Mouse (Mus musculus) spleen, adult 18-20 months (tissue): Measurements from ENCODE around the gene Hsd17b12.

Source experiments
- DNase-seq, 2 experiments: peaks; one replicate each; pipeline ENCODE4 v3.0.0; 2022; ENCODE audit warnings: mixed read lengths in 2 of 2

Gene Hsd17b12

GRCm38 (mm10) chr2:94001918-94002317 lies 155.8 kb downstream of the Hsd17b12 start:
- no peak for DNase-seq

GRCm38 (mm10) chr2:94001411-94001810 lies 156.4 kb downstream of the Hsd17b12 start:
- DNase-seq = no peak

GRCm38 (mm10) chr2:93996254-93996653 lies 161.5 kb downstream of the Hsd17b12 start, which contains the start of gene Gm27027:
Gm27027 (minus strand) TSS chr2:93996354.
- DNase-seq = no peak

- no peak for DNase-seq
These were observed 165.0 kb downstream of the Hsd17b12 start for GRCm38 (mm10) chr2:93992810-93993209.

GRCm38 (mm10) chr2:93992259-93992658 lies 165.5 kb downstream of the Hsd17b12 start:
- DNase-seq = no peak

- no peak for DNase-seq
These were observed 166.4 kb downstream of the Hsd17b12 start for GRCm38 (mm10) chr2:93991336-93991735.

GRCm38 (mm10) chr2:93988440-93988839 lies 169.3 kb downstream of the Hsd17b12 start:
- DNase-seq = no peak
